Mouse (Mus musculus): ENCODE data around the gene Nr6a1.

DNA sequence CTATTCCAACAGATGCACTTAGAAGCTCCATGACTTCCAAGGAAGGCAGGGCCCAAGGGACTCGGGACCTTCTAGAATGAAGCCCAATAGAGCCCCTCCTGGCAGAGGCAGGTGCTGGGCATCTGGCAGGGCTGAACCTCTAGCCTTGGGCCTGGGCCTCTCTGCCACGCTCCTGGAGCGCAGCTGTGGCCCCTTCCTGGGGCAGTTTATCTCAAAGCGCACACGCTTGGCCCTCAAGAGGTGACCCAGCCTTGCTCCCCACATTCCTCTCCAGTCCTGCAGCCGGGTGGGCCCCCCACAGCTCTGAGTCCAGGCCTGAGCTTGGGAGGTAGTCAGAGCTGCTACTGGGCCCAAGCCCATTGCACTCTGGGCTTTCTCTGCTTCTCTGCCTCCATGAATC, 208.1 kb downstream of the Nr6a1 start:
- no peak for TF ChIP-seq CTCF (IDR thresholded peaks at IDR 0.05; ENCODE audit: insufficient read depth, low read depth, low read length)
- no peak for TF ChIP-seq POLR2A (IDR thresholded peaks at IDR 0.05; ENCODE audit: insufficient read depth, low read depth, low read length)
